In genomic region chr11:119948305-119948704, GRCm38 (mm10) we compare ENCODE assay signal across 16 mouse cellular contexts. TPM values are rescaled to one million over a fixed set of nuclear protein-coding genes. Genes with fewer than 3 reads are reported as not detected.
DNase-seq lines count a peak whose midpoint lies in the region; ATAC-seq and TF ChIP-seq lines count a peak whose summit lies in the region.
"Had no signal": no experiment of that assay in that cellular context is flagged by ENCODE, and none has a peak within 500 bp of the region (broad histone marks: within the 10 kb centered on the region; RNA-seq: fewer than 3 reads in every experiment).

No protein-coding gene starts in this region.

- no peak for TF ChIP-seq CTCF in layer of hippocampus, adult 2 months (conservative IDR thresholded peaks at IDR 0.05)
- TF ChIP-seq CTCF in C2C12 (IDR thresholded peaks at IDR 0.05; ENCODE audit: control insufficient read depth, insufficient read depth, insufficient read length): no peak

- no peaks in the 10 kb centered on the region for H3K36me3 ChIP-seq in embryonic facial prominence, embryonic 15.5 days
- no peaks in the 10 kb centered on the region for H3K36me3 ChIP-seq in embryonic facial prominence, embryonic 10.5 days (replicated peaks)
- peaks cover 44% of the 10 kb centered on the region for H3K36me3 ChIP-seq in C2C12 (ENCODE audit: control insufficient read depth, insufficient read depth)
- no peaks in the 10 kb centered on the region for H3K36me3 ChIP-seq in myocyte (ENCODE audit: control insufficient read depth, insufficient read depth)
- H3K36me3 ChIP-seq: hindbrain, embryonic 10.5 days; limb, embryonic 15.5 days; midbrain, embryonic 15.5 days had no signal

- H3K4me1 ChIP-seq in embryonic facial prominence, embryonic 15.5 days: peaks cover 68% of the 10 kb centered on the region
- H3K4me1 ChIP-seq in embryonic facial prominence, embryonic 10.5 days: peaks cover 48% of the 10 kb centered on the region

- H3K9me3 ChIP-seq in embryonic facial prominence, embryonic 15.5 days (replicated peaks): no peaks in the 10 kb centered on the region
- H3K9me3 ChIP-seq in embryonic facial prominence, embryonic 10.5 days: no peaks in the 10 kb centered on the region
- H3K9me3 ChIP-seq: forebrain, embryonic 13.5 days; hindbrain, embryonic 10.5 days; limb, embryonic 15.5 days; midbrain, embryonic 15.5 days had no signal

- no peak for DNase-seq in embryonic facial prominence, embryonic 10.5 days (ENCODE audit: low spot score)
- DNase-seq in layer of hippocampus, adult 2 months (ENCODE audit: low spot score in 2 of 2): no peak
- DNase-seq in layer of hippocampus, adult 18-20 months (ENCODE audit: low spot score in 2 of 2): no peak
- DNase-seq in right cerebral cortex, postnatal 14 days: no peak
- DNase-seq in left cerebral cortex, adult 9 months (ENCODE audit: low spot score in 2 of 2): no peak
- DNase-seq: adrenal gland, adult 8-10 months; B cell, adult 2 months; right cerebral cortex, postnatal 4 days; thymus, adult 18-20 months had no signal

- no peaks in the 10 kb centered on the region for H3K27me3 ChIP-seq in embryonic facial prominence, embryonic 15.5 days
- H3K27me3 ChIP-seq in embryonic facial prominence, embryonic 10.5 days (replicated peaks; ENCODE audit: low read depth, poor library complexity, severe bottlenecking): peaks cover 15% of the 10 kb centered on the region
- H3K27me3 ChIP-seq in C2C12 (ENCODE audit: control insufficient read depth, insufficient read depth, insufficient read length): no peaks in the 10 kb centered on the region
- no peaks in the 10 kb centered on the region for H3K27me3 ChIP-seq in myocyte (ENCODE audit: control insufficient read depth, insufficient read depth, insufficient read length)
- H3K27me3 ChIP-seq: limb, embryonic 15.5 days; midbrain, embryonic 15.5 days had no signal

- H3K79me3 ChIP-seq in C2C12 (ENCODE audit: low read depth): peaks cover 99% of the 10 kb centered on the region

- WGBS in embryonic facial prominence, embryonic 15.5 days: 32% methylated on average over 4 of the region's 4 CpGs
- 72% methylated on average over 4 of the region's 4 CpGs for WGBS in embryonic facial prominence, embryonic 10.5 days

- TF ChIP-seq POLR2A in myocyte (IDR thresholded peaks at IDR 0.05; ENCODE audit: insufficient read length, low read depth): no peak

- H3K4me3 ChIP-seq in embryonic facial prominence, embryonic 15.5 days (replicated peaks): no peak overlapping the region
- no peak overlapping the region for H3K4me3 ChIP-seq in embryonic facial prominence, embryonic 10.5 days
- no peak overlapping the region; the same call in 1 of the 2 replicates for H3K4me3 ChIP-seq in layer of hippocampus, adult 2 months
- H3K4me3 ChIP-seq in C2C12 (ENCODE audit: insufficient read depth, poor library complexity, severe bottlenecking) (no peak overlapping the region), myocyte (no peak overlapping the region)
- H3K4me3 ChIP-seq: forebrain, embryonic 13.5 days; hindbrain, embryonic 10.5 days; limb, embryonic 15.5 days; midbrain, embryonic 15.5 days had no signal

- H3K27ac ChIP-seq in embryonic facial prominence, embryonic 15.5 days (replicated peaks): peak overlapping the region; percentile 69
- no peak overlapping the region for H3K27ac ChIP-seq in embryonic facial prominence, embryonic 10.5 days (replicated peaks)
- peak overlapping the region; percentile 39; the same call in 1 of the 2 replicates for H3K27ac ChIP-seq in layer of hippocampus, adult 2 months
- H3K27ac ChIP-seq: forebrain, embryonic 13.5 days; hindbrain, embryonic 10.5 days; limb, embryonic 15.5 days; midbrain, embryonic 15.5 days had no signal

- H3K79me2 ChIP-seq in C2C12 (ENCODE audit: control insufficient read depth, insufficient read depth) (peaks cover 100% of the 10 kb centered on the region), myocyte (ENCODE audit: control insufficient read depth, insufficient read depth) (peaks cover 96% of the 10 kb centered on the region)

- ATAC-seq in embryonic facial prominence, embryonic 15.5 days (ENCODE audit: insufficient number of reproducible peaks, low FRiP score, low TSS enrichment, low read depth): no peak
- ATAC-seq: forebrain, embryonic 13.5 days; midbrain, embryonic 15.5 days had no signal

- no peak overlapping the region for H3ac ChIP-seq in C2C12 (ENCODE audit: control insufficient read depth, insufficient read length, low read depth)
- no peak overlapping the region for H3ac ChIP-seq in myocyte (ENCODE audit: control insufficient read depth, insufficient read length)

- no peak overlapping the region for H3K9ac ChIP-seq in embryonic facial prominence, embryonic 15.5 days
- H3K9ac ChIP-seq: forebrain, embryonic 13.5 days; limb, embryonic 15.5 days; midbrain, embryonic 15.5 days had no signal

- no peak overlapping the region for H3K4me2 ChIP-seq in embryonic facial prominence, embryonic 15.5 days (replicated peaks)
- H3K4me2 ChIP-seq in myocyte (ENCODE audit: low read depth): peak overlapping the region; percentile 58
- H3K4me2 ChIP-seq: forebrain, embryonic 13.5 days; limb, embryonic 15.5 days; midbrain, embryonic 15.5 days had no signal

TF ChIP-seq in C2C12, 6 proteins besides CTCF, POLR2A, EP300 and RAD21:
- peak; percentile 35 for TF ChIP-seq FOSL1 (IDR thresholded peaks at IDR 0.05; ENCODE audit: insufficient read depth, low read length, poor library complexity, severe bottlenecking)
- TF ChIP-seq CEBPB (IDR thresholded peaks at IDR 0.05; ENCODE audit: low read depth): peak; percentile 89
- TF ChIP-seq MYOG (IDR thresholded peaks at IDR 0.05; ENCODE audit: control insufficient read depth, extremely low read depth, insufficient read length): no peak

TF ChIP-seq in myocyte, 11 proteins besides CTCF, POLR2A, EP300 and RAD21:
- TF ChIP-seq MAX (IDR thresholded peaks at IDR 0.05; ENCODE audit: low read depth) (no peak), TCF12 (IDR thresholded peaks at IDR 0.05; ENCODE audit: insufficient read depth, poor library complexity, severe bottlenecking) (no peak), TCF3 (IDR thresholded peaks at IDR 0.05; ENCODE audit: insufficient read length, low read depth) (no peak), MYOG (IDR thresholded peaks at IDR 0.05; ENCODE audit: control insufficient read depth in 1 of 3, insufficient read depth in 1 of 3, insufficient read length in 2 of 3, low read depth in 2 of 3) (peak in 1 of 3 experiments; percentile 60), SRF (IDR thresholded peaks at IDR 0.05; ENCODE audit: control insufficient read depth, insufficient read length, low read depth) (no peak), REST (IDR thresholded peaks at IDR 0.05; ENCODE audit: insufficient read depth, insufficient read length) (no peak), USF1 (IDR thresholded peaks at IDR 0.05; ENCODE audit: low read depth) (no peak), MYOD1 (IDR thresholded peaks at IDR 0.05; ENCODE audit: control insufficient read depth in 1 of 3, insufficient read length in 2 of 3, low read depth in 2 of 3) (peak in 1 of 3 experiments; percentile 75), POLR2AphosphoS2 (IDR thresholded peaks at IDR 0.05; ENCODE audit: insufficient read length, low read depth) (no peak), CEBPB (IDR thresholded peaks at IDR 0.05; ENCODE audit: insufficient read depth, poor library complexity, severe bottlenecking) (peak; percentile 88)
TF ChIP-seq in myocyte: peak in this region for 3.

RNA-seq across cellular contexts. Expression of gene Baiap2, which starts 5.7 kb away (rescaled TPM):
- polyA plus RNA-seq in embryonic facial prominence, embryonic 15.5 days (2015; fragmentation: Nextera tagmentation; extraction: Ambion mirVana): 36.8 and 42.0 TPM in 2 replicates
- 9.6 and 11.0 TPM in 2 replicates for polyA plus RNA-seq in embryonic facial prominence, embryonic 10.5 days (2016; fragmentation: Nextera tagmentation; extraction: Ambion mirVana)
- 100 to 1,000 TPM; 244 to 257 TPM for total RNA-seq in layer of hippocampus, adult 2 months (2021)
- total RNA-seq in layer of hippocampus, adult 18-20 months (2021): 100 to 1,000 TPM; 257 to 261 TPM
- polyA plus RNA-seq in C2C12 (2012; fragmentation: generic; extraction: Trizol) (41.5 TPM), myocyte (2012; fragmentation: generic; extraction: Trizol) (23.0 TPM)

RNA-seq across cellular contexts. Expression of gene Chmp6, which starts 35.1 kb away (rescaled TPM):
- polyA plus RNA-seq in embryonic facial prominence, embryonic 15.5 days (2015; fragmentation: Nextera tagmentation; extraction: Ambion mirVana): 93.8 and 95.1 TPM in 2 replicates
- 117 and 120 TPM in 2 replicates for polyA plus RNA-seq in embryonic facial prominence, embryonic 10.5 days (2016; fragmentation: Nextera tagmentation; extraction: Ambion mirVana)
- 10 to 100 TPM; 34.7 to 45.9 TPM for total RNA-seq in layer of hippocampus, adult 2 months (2021)
- 10 to 100 TPM; 33.7 to 36.0 TPM for total RNA-seq in layer of hippocampus, adult 18-20 months (2021)
- 64.9 TPM for polyA plus RNA-seq in C2C12 (2012; fragmentation: generic; extraction: Trizol)
- polyA plus RNA-seq in myocyte (2012; fragmentation: generic; extraction: Trizol): 60.5 TPM
